Mouse (Mus musculus) cerebellum, adult 2 months (tissue): ENCODE results near the gene Gm11397. TPM values are rescaled to one million over a fixed set of nuclear protein-coding genes. Genes with fewer than 3 reads are reported as not detected.
"Not testable (repeated sequence)": the region's sequence is repeated elsewhere in the genome, so short reads cannot be mapped to it uniquely, and the experiment has no call there.

ENCODE experiments used
- DNase-seq, 2 experiments: peaks; one replicate each; pipeline ENCODE4 v3.0.0; 2021
- H3K27ac ChIP-seq: fragments of 200-500 bp; 2 replicates; pipeline ENCODE4 v1.5.1; 2012; ENCODE audit warnings: low read length, control low read depth, inconsistent platforms; ENCODE audit not compliant: insufficient read depth
- H3K27me3 ChIP-seq: fragments of 200-500 bp; 2 replicates; pipeline ENCODE4 v1.6.1; 2012; ENCODE audit warnings: inconsistent platforms, mild to moderate bottlenecking, low read length, moderate library complexity; ENCODE audit not compliant: control insufficient read depth, insufficient read depth
- H3K4me1 ChIP-seq: fragments of 200-500 bp; 2 replicates; pipeline ENCODE4 v1.6.1; 2011; ENCODE audit warnings: low read length; ENCODE audit not compliant: control insufficient read depth, insufficient read depth
- H3K4me3 ChIP-seq: fragments of 200-500 bp; replicated peaks from 2 replicates; pipeline ENCODE3; 2011; ENCODE audit warnings: mild to moderate bottlenecking, low read depth, low read length, control low read depth; ENCODE audit not compliant: insufficient read depth
- whole genome bisulfite sequencing: fragments of 180-500 bp; shearing (Covaris S2); methylation state at CpG from one replicate; pipeline ENCODE4 v1.1.7; 2018; 5-methylcytosine and 5-hydroxymethylcytosine counted together
- polyA plus RNA-seq: library from polyadenylated mRNA; depleted of rRNA; stranded (reverse); fragments of >200 nt; gene quantifications from 2 replicates; pipeline ENCODE4 v1.2.3, GENCODE M21; 2012; rRNA removed

Gene Gm11397
- polyA plus RNA-seq: not detected in 2 replicates

- H3K27ac ChIP-seq, H3K4me1 ChIP-seq, H3K27me3 ChIP-seq, DNase-seq, H3K4me3 ChIP-seq: not testable (repeated sequence)
- 79% methylated on average over 2 of the region's 2 CpGs for WGBS
Measured at GRCm38 (mm10) chr13:33395461-33395860, at the start of gene Gm11397. TSS of gene Gm11397 (plus strand) at chr13:33395761.

GRCm38 (mm10) chr13:33356666-33357065 is 38.9 kb upstream of the Gm11397 start:
- not testable (repeated sequence) for H3K27ac ChIP-seq, H3K4me1 ChIP-seq, H3K27me3 ChIP-seq, H3K4me3 ChIP-seq, DNase-seq
- 81% methylated on average over 1 of the region's 1 CpGs for WGBS

- H3K4me1 ChIP-seq, H3K27me3 ChIP-seq, H3K27ac ChIP-seq, DNase-seq, H3K4me3 ChIP-seq: not testable (repeated sequence)
Measured at GRCm38 (mm10) chr13:33432714-33433113, 37.2 kb downstream of the Gm11397 start.

Other genes starting within 250 kb of the Gm11397 start
- 0.08 and 0.17 TPM in 2 replicates for gene Serpinb9c, start 236.0 kb upstream of the Gm11397 start, polyA plus RNA-seq
- gene Serpinb9d, start 202.8 kb upstream of the Gm11397 start, polyA plus RNA-seq: not detected in 2 replicates
- not detected in 2 replicates for gene Serpinb9e, start 146.1 kb upstream of the Gm11397 start, polyA plus RNA-seq
- gene Serpinb9f, start 71.7 kb upstream of the Gm11397 start, polyA plus RNA-seq: not detected in 2 replicates
- not detected in 2 replicates for gene Serpinb9g, start 89.0 kb downstream of the Gm11397 start, polyA plus RNA-seq